Mouse (Mus musculus) liver, embryonic 12.5 days (tissue): Measurements from ENCODE around the gene Osbpl2. TPM values are rescaled to one million over a fixed set of nuclear protein-coding genes. Genes with fewer than 3 reads are reported as not detected.
A peak's percentile ranks its signal among the peaks of the same experiment; 100 is the strongest.
"Not testable (repeated sequence)": the region's sequence is repeated elsewhere in the genome, so short reads cannot be mapped to it uniquely, and the experiment has no call there.

Experiments
- ATAC-seq: fragments of 200-750 bp; cut with Nextera tagmentation; 2 replicates; pipeline ENCODE4 v1.8.0; 2017; ENCODE audit warnings: moderate number of reproducible peaks, mild to moderate bottlenecking, moderate library complexity
- H3K27ac ChIP-seq: fragments of 300-500 bp; sonication (generic); 2 replicates; pipeline ENCODE4 v1.5.1; 2016; ENCODE audit warnings: mild to moderate bottlenecking
- H3K27me3 ChIP-seq: fragments of 300-500 bp; sonication (generic); replicated peaks from 2 replicates; pipeline ENCODE4 v1.6.1; 2016; ENCODE audit warnings: mild to moderate bottlenecking, moderate library complexity
- H3K36me3 ChIP-seq: fragments of 300-500 bp; sonication (generic); 2 replicates; pipeline ENCODE4 v1.6.1; 2016; ENCODE audit warnings: mild to moderate bottlenecking, moderate library complexity
- H3K4me1 ChIP-seq: fragments of 300-500 bp; sonication (generic); 2 replicates; pipeline ENCODE4 v1.6.1; 2016
- H3K4me2 ChIP-seq: fragments of 300-500 bp; sonication (generic); 2 replicates; pipeline ENCODE4 v1.6.1; 2016; ENCODE audit warnings: mild to moderate bottlenecking, moderate library complexity
- H3K4me3 ChIP-seq: fragments of 300-500 bp; sonication (generic); 2 replicates; pipeline ENCODE4 v1.5.1; 2016; ENCODE audit warnings: mild to moderate bottlenecking, moderate library complexity
- H3K9ac ChIP-seq: fragments of 300-500 bp; sonication (generic); 2 replicates; pipeline ENCODE4 v1.6.1; 2016; ENCODE audit warnings: mild to moderate bottlenecking, moderate library complexity
- H3K9me3 ChIP-seq: fragments of 300-500 bp; sonication (generic); replicated peaks from 2 replicates; pipeline ENCODE4 v1.6.1; 2016; ENCODE audit warnings: mild to moderate bottlenecking, moderate library complexity
- WGBS: fragments of 180-500 bp; shearing (Covaris S2); methylation state at CpG from one replicate; pipeline ENCODE4 v1.1.7; 2016; ENCODE audit not compliant: insufficient replicate concordance; 5-methylcytosine and 5-hydroxymethylcytosine counted together
- polyA plus RNA-seq: library from polyadenylated mRNA; unstranded; fragments of >200 nt; fragmentation: Nextera tagmentation; extraction: Ambion mirVana; gene quantifications from 2 replicates; pipeline ENCODE4 v1.2.1, GENCODE M21; 2016

Osbpl2 gene
- polyA plus RNA-seq, 1 experiment from 2014 or later: 13.5 TPM

GRCm38 (mm10) chr2:180171522-180172070 lies 52.5 kb downstream of the Osbpl2 start:
- peaks cover 33% of the 10 kb centered on the region for H3K4me1 ChIP-seq
- peaks cover 38% of the 10 kb centered on the region for H3K36me3 ChIP-seq
- WGBS: under 1% methylated on average over 77 of the region's 80 CpGs
- no peaks in the 10 kb centered on the region for H3K9me3 ChIP-seq
- H3K4me3 ChIP-seq: peak overlapping the region; percentile 98
- peak; percentile 74 for ATAC-seq
- peak overlapping the region; percentile 96 for H3K9ac ChIP-seq
- H3K27me3 ChIP-seq: no peaks in the 10 kb centered on the region
- peak overlapping the region; percentile 93 for H3K4me2 ChIP-seq
- H3K27ac ChIP-seq: peak overlapping the region; percentile 92

GRCm38 (mm10) chr2:180172152-180172551 lies 53.0 kb downstream of the Osbpl2 start:
- peak overlapping the region; percentile 92 for H3K27ac ChIP-seq
- H3K9ac ChIP-seq: peak overlapping the region; percentile 96
- peaks cover 44% of the 10 kb centered on the region for H3K36me3 ChIP-seq
- H3K9me3 ChIP-seq: no peaks in the 10 kb centered on the region
- H3K27me3 ChIP-seq: no peaks in the 10 kb centered on the region
- H3K4me1 ChIP-seq: peaks cover 33% of the 10 kb centered on the region
- H3K4me3 ChIP-seq: peak overlapping the region; percentile 98
- WGBS: 2% methylated on average over 9 of the region's 9 CpGs
- no peak for ATAC-seq
- peak overlapping the region; percentile 93 for H3K4me2 ChIP-seq

- Histone ChIP-seq H3K4me1 (peaks cover 33% of the 10 kb centered on the region), H3K4me2 (peak overlapping the region; percentile 93), H3K9ac (peak overlapping the region; percentile 96), H3K27ac (peak overlapping the region; percentile 54; the same call in 1 of the 2 replicates), H3K9me3 (no peaks in the 10 kb centered on the region), H3K36me3 (peaks cover 54% of the 10 kb centered on the region), H3K4me3 (peak overlapping the region; percentile 98), H3K27me3 (no peaks in the 10 kb centered on the region)
- no peak for ATAC-seq
- 52% methylated on average over 4 of the region's 4 CpGs for WGBS
These were observed 54.1 kb downstream of the Osbpl2 start for GRCm38 (mm10) chr2:180173163-180173562.

GRCm38 (mm10) chr2:180173711-180174110 lies 54.6 kb downstream of the Osbpl2 start:
- ATAC-seq, H3K27ac ChIP-seq, H3K27me3 ChIP-seq, H3K9me3 ChIP-seq: not testable (repeated sequence)
- Histone ChIP-seq H3K4me1 (peaks cover 33% of the 10 kb centered on the region), H3K36me3 (peaks cover 59% of the 10 kb centered on the region), H3K9ac (peak overlapping the region; percentile 96; the same call in 1 of the 2 replicates), H3K4me2 (peak overlapping the region; percentile 93), H3K4me3 (peak overlapping the region; percentile 98)
- 90% methylated on average over 8 of the region's 8 CpGs for WGBS

GRCm38 (mm10) chr2:180174121-180174520 lies 55.0 kb downstream of the Osbpl2 start:
- peaks cover 33% of the 10 kb centered on the region for H3K4me1 ChIP-seq
- ATAC-seq: no peak
- no peaks in the 10 kb centered on the region for H3K27me3 ChIP-seq
- no peak overlapping the region for H3K9ac ChIP-seq
- H3K4me3 ChIP-seq: no peak overlapping the region
- H3K4me2 ChIP-seq: no peak overlapping the region
- no peak overlapping the region for H3K27ac ChIP-seq
- no peaks in the 10 kb centered on the region for H3K9me3 ChIP-seq
- 93% methylated on average over 5 of the region's 5 CpGs for WGBS
- H3K36me3 ChIP-seq: peaks cover 64% of the 10 kb centered on the region

GRCm38 (mm10) chr2:180175725-180176124 lies 56.6 kb downstream of the Osbpl2 start:
- Histone ChIP-seq H3K4me3 (no peak overlapping the region), H3K27ac (no peak overlapping the region), H3K4me2 (no peak overlapping the region), H3K27me3 (no peaks in the 10 kb centered on the region), H3K9ac (no peak overlapping the region), H3K4me1 (peaks cover 26% of the 10 kb centered on the region), H3K9me3 (no peaks in the 10 kb centered on the region), H3K36me3 (peaks cover 76% of the 10 kb centered on the region)
- 89% methylated on average over 7 of the region's 7 CpGs for WGBS
- no peak for ATAC-seq

GRCm38 (mm10) chr2:180181542-180181941 lies 62.4 kb downstream of the Osbpl2 start:
- H3K27ac ChIP-seq: no peak overlapping the region
- peaks cover 42% of the 10 kb centered on the region for H3K36me3 ChIP-seq
- no peaks in the 10 kb centered on the region for H3K4me1 ChIP-seq
- ATAC-seq: no peak
- no peak overlapping the region for H3K9ac ChIP-seq
- H3K4me2 ChIP-seq: no peak overlapping the region
- H3K4me3 ChIP-seq: no peak overlapping the region
- H3K9me3 ChIP-seq: no peaks in the 10 kb centered on the region
- H3K27me3 ChIP-seq: no peaks in the 10 kb centered on the region
- WGBS: 78% methylated on average over 9 of the region's 9 CpGs

GRCm38 (mm10) chr2:180184011-180184751 lies 65.1 kb downstream of the Osbpl2 start:
- no peak for ATAC-seq
- H3K27ac ChIP-seq: no peak overlapping the region
- no peak overlapping the region for H3K4me2 ChIP-seq
- no peak overlapping the region for H3K9ac ChIP-seq
- H3K4me3 ChIP-seq: no peak overlapping the region
- WGBS: 81% methylated on average over 24 of the region's 24 CpGs
- H3K36me3 ChIP-seq: peaks cover 16% of the 10 kb centered on the region; the same call in 1 of the 2 replicates
- no peaks in the 10 kb centered on the region for H3K4me1 ChIP-seq
- H3K9me3 ChIP-seq: no peaks in the 10 kb centered on the region
- H3K27me3 ChIP-seq: no peaks in the 10 kb centered on the region

GRCm38 (mm10) chr2:180184752-180185109 lies 65.6 kb downstream of the Osbpl2 start:
- Histone ChIP-seq H3K9me3 (no peaks in the 10 kb centered on the region), H3K9ac (no peak overlapping the region), H3K36me3 (peaks cover 12% of the 10 kb centered on the region; the same call in 1 of the 2 replicates), H3K27ac (no peak overlapping the region), H3K4me3 (no peak overlapping the region), H3K4me2 (no peak overlapping the region), H3K27me3 (no peaks in the 10 kb centered on the region), H3K4me1 (no peaks in the 10 kb centered on the region)
- ATAC-seq: no peak
- WGBS: 73% methylated on average over 6 of the region's 6 CpGs

GRCm38 (mm10) chr2:180185686-180186085 lies 66.6 kb downstream of the Osbpl2 start:
- no peak for ATAC-seq
- Histone ChIP-seq H3K9ac (no peak overlapping the region), H3K4me2 (no peak overlapping the region), H3K9me3 (no peaks in the 10 kb centered on the region), H3K27ac (no peak overlapping the region), H3K4me1 (no peaks in the 10 kb centered on the region), H3K27me3 (no peaks in the 10 kb centered on the region), H3K4me3 (no peak overlapping the region), H3K36me3 (0 out of 2 replicates have a peak, but pooled peaks cover 4% of the 10 kb centered on the region)
- WGBS: 84% methylated on average over 14 of the region's 14 CpGs

- no peaks in the 10 kb centered on the region for H3K4me1 ChIP-seq
- H3K36me3 ChIP-seq: 0 out of 2 replicates have a peak, but pooled peaks cover 3% of the 10 kb centered on the region
- H3K4me2 ChIP-seq: no peak overlapping the region
- H3K27me3 ChIP-seq: no peaks in the 10 kb centered on the region
- H3K9ac ChIP-seq: no peak overlapping the region
- H3K9me3 ChIP-seq: no peaks in the 10 kb centered on the region
- ATAC-seq: no peak
- 79% methylated on average over 11 of the region's 11 CpGs for WGBS
- no peak overlapping the region for H3K4me3 ChIP-seq
- no peak overlapping the region for H3K27ac ChIP-seq
These were observed 68.3 kb downstream of the Osbpl2 start for GRCm38 (mm10) chr2:180187362-180187761.

GRCm38 (mm10) chr2:180196610-180197322 lies 77.7 kb downstream of the Osbpl2 start:
- WGBS: 49% methylated on average over 12 of the region's 12 CpGs
- H3K36me3 ChIP-seq: 0 out of 2 replicates have a peak, but pooled peaks cover 10% of the 10 kb centered on the region
- no peaks in the 10 kb centered on the region for H3K9me3 ChIP-seq
- no peak for ATAC-seq
- no peak overlapping the region for H3K4me3 ChIP-seq
- 0 out of 2 replicates have a peak overlapping the region, but pooled peaks have one; percentile 16 for H3K4me2 ChIP-seq
- no peak overlapping the region for H3K9ac ChIP-seq
- H3K4me1 ChIP-seq: 0 out of 2 replicates have a peak, but pooled peaks cover 4% of the 10 kb centered on the region
- no peak overlapping the region for H3K27ac ChIP-seq
- no peaks in the 10 kb centered on the region for H3K27me3 ChIP-seq
